ENCODE assay signal across 8 mouse cellular contexts in genomic region chr5:120134000-120134399, GRCm38 (mm10). TPM values are rescaled to one million over a fixed set of nuclear protein-coding genes. Genes with fewer than 3 reads are reported as not detected.
DNase-seq lines count a peak whose midpoint lies in the region; ATAC-seq lines count a peak whose summit lies in the region.

No protein-coding gene starts in this region.

- DNase-seq in heart, postnatal 10 days, result peak; percentile 45 to 71
- DNase-seq in heart, postnatal 25 days (ENCODE audit: low spot score), result no peak
- peak; percentile 61 to 71 for DNase-seq in adrenal gland, postnatal 36 days
- DNase-seq in forelimb bud, embryonic 11.5 days (ENCODE audit: low read depth, low spot score), result peak; percentile 48
- peak; percentile 29 for DNase-seq in left cerebral cortex, adult 11 months (ENCODE audit: low spot score)
- DNase-seq in thymus, adult 18-20 months, result peak; percentile 42 to 43

- intact Hi-C loops in heart, postnatal 10 days (cut with DNase I), result no loop called here
- intact Hi-C loops in heart, postnatal 25 days (cut with DNase I), result no loop called here

- ATAC-seq in CD4-positive, CD25-positive, alpha-beta regulatory T cell, adult 4 months, result peak; percentile 66
- ATAC-seq in megakaryocyte progenitor cell, adult 5-6 weeks (replicated peaks; ENCODE audit: poor library complexity), result peak; percentile 43

RNA-seq across cellular contexts. Expression of gene Rbm19, which starts 17.7 kb away (rescaled TPM):
- total RNA-seq in heart, postnatal 10 days (2021), result 10 to 100 TPM; 23.0 to 26.7 TPM
- total RNA-seq in heart, postnatal 25 days (2021), result 10 to 100 TPM; 17.6 to 19.5 TPM
- 10 to 100 TPM; 14.0 to 23.1 TPM for polyA plus RNA-seq in CD4-positive, CD25-positive, alpha-beta regulatory T cell, adult 4 months (2017; shearing (Covaris generic))
- total RNA-seq in adrenal gland, postnatal 36 days (2021), result 10 to 100 TPM; 24.2 to 24.8 TPM
- total RNA-seq in megakaryocyte progenitor cell, adult 5-6 weeks (2015), result 9.6 and 14.1 TPM in 2 replicates
- 17.6 and 19.1 TPM in 2 replicates for total RNA-seq in megakaryocyte progenitor cell, adult 5-6 weeks (2017)
